Mouse (Mus musculus): ENCODE measurements around the gene Bub3. TPM values are rescaled to one million over a fixed set of nuclear protein-coding genes. Genes with fewer than 3 reads are reported as not detected.

The Bub3 gene
- polyA plus RNA-seq (2021; fragmentation: Nextera tagmentation): 125 and 136 TPM in 2 replicates
- long read RNA-seq, experiment 1, transcript Bub3-201 (8 exons, 2,218 nt): major isoform, 261 of 293 reads
- long read RNA-seq, experiment 1, partial matches to known transcripts: 22 of 293 reads
- long read RNA-seq, experiment 1, other reads (novel, unspliced or antisense): 10 of 293 reads
- long read RNA-seq, experiment 2, transcript Bub3-201 (8 exons, 2,218 nt): major isoform, 714 of 779 reads
- long read RNA-seq, experiment 2, partial matches to known transcripts: 33 of 779 reads
- long read RNA-seq, experiment 2, other reads (novel, unspliced or antisense): 31 of 779 reads

GRCm38 (mm10) chr7:131559986-131560696 is at the start of gene Bub3:
Gene Bub3, plus strand, starts transcription at chr7:131560222.

GRCm38 (mm10) chr7:131542115-131542871 is 17.7 kb upstream of the Bub3 start, which contains the start of gene Hmx3:
Gene Hmx3, plus strand, starts transcription at chr7:131542867.

GRCm38 (mm10) chr7:131548473-131548872 is 11.5 kb upstream of the Bub3 start, which contains the start of gene Hmx2:
Gene Hmx2, plus strand, starts transcription at chr7:131548773.

Other genes with a start within 250 kb of the Bub3 start
- gene Cuzd1, start 237.9 kb upstream of the Bub3 start, polyA plus RNA-seq (2021; fragmentation: Nextera tagmentation): 0.11 TPM in 2 replicates
- gene Fam24b, start 230.7 kb upstream of the Bub3 start, polyA plus RNA-seq (2021; fragmentation: Nextera tagmentation): not detected in 2 replicates
- gene Fam24a, start 226.4 kb upstream of the Bub3 start, polyA plus RNA-seq (2021; fragmentation: Nextera tagmentation): 0.21 TPM in 1 of 2 replicates, not detected in the other
- 21.3 and 21.7 TPM in 2 replicates for gene 2310057M21Rik, start 197.5 kb upstream of the Bub3 start, polyA plus RNA-seq (2021; fragmentation: Nextera tagmentation)
- 44.6 and 53.0 TPM in 2 replicates for gene Pstk, start 189.1 kb upstream of the Bub3 start, polyA plus RNA-seq (2021; fragmentation: Nextera tagmentation)
- gene Ikzf5, start 149.7 kb upstream of the Bub3 start, polyA plus RNA-seq (2021; fragmentation: Nextera tagmentation): 11.6 and 13.0 TPM in 2 replicates
- gene Acadsb, start 149.6 kb upstream of the Bub3 start, polyA plus RNA-seq (2021; fragmentation: Nextera tagmentation): 45.5 and 49.5 TPM in 2 replicates
- gene Hmx3, start 17.4 kb upstream of the Bub3 start, polyA plus RNA-seq (2021; fragmentation: Nextera tagmentation): not detected in 2 replicates
- gene Hmx2, start 11.4 kb upstream of the Bub3 start, polyA plus RNA-seq (2021; fragmentation: Nextera tagmentation): not detected in 2 replicates

All from layer of hippocampus, adult 6 months (tissue).